In genomic region chr15:7090211-7090765, GRCm38 (mm10) we compare ENCODE assay signal across 8 mouse cellular contexts. TPM values are rescaled to one million over a fixed set of nuclear protein-coding genes. Genes with fewer than 3 reads are reported as not detected.
DNase-seq lines count a peak whose midpoint lies in the region; ATAC-seq and TF ChIP-seq lines count a peak whose summit lies in the region.

TSS of gene Lifr (plus strand) at chr15:7090614.

- H3K36me3 ChIP-seq in kidney, adult 2 months (ENCODE audit: control insufficient read depth, insufficient read depth, low read length): no peaks in the 10 kb centered on the region
- H3K36me3 ChIP-seq in stomach, embryonic 15.5 days: no peaks in the 10 kb centered on the region
- H3K36me3 ChIP-seq in forebrain, embryonic 13.5 days (ENCODE audit: poor library complexity, severe bottlenecking): no peaks in the 10 kb centered on the region

- no peak for TF ChIP-seq CTCF in kidney, adult 2 months (conservative IDR thresholded peaks at IDR 0.05; ENCODE audit: insufficient read depth, insufficient read length, low read depth, low read length)

- no peaks in the 10 kb centered on the region for H3K9me3 ChIP-seq in stomach, embryonic 15.5 days
- H3K9me3 ChIP-seq in forebrain, embryonic 13.5 days (replicated peaks): no peaks in the 10 kb centered on the region

- WGBS in kidney, adult 2 months: 68% methylated on average over 8 of the region's 8 CpGs
- WGBS in stomach, embryonic 15.5 days: 72% methylated on average over 8 of the region's 8 CpGs
- 70% methylated on average over 8 of the region's 8 CpGs for WGBS in forebrain, embryonic 13.5 days

- no peak within 1 kb of the TSS for H3K9ac ChIP-seq in stomach, embryonic 15.5 days
- H3K9ac ChIP-seq in forebrain, embryonic 13.5 days: no peak within 1 kb of the TSS

- peak within 1 kb of the TSS; percentile 16; the same call in 1 of the 2 replicates for H3K27ac ChIP-seq in kidney, adult 2 months (ENCODE audit: insufficient read depth, low read depth, low read length)
- no peak within 1 kb of the TSS for H3K27ac ChIP-seq in stomach, embryonic 15.5 days
- no peak within 1 kb of the TSS for H3K27ac ChIP-seq in forebrain, embryonic 13.5 days

- peaks cover 10% of the 10 kb centered on the region for H3K4me1 ChIP-seq in kidney, adult 2 months (ENCODE audit: control insufficient read depth, insufficient read depth, low read length)
- peaks cover 5% of the 10 kb centered on the region; the same call in 1 of the 2 replicates for H3K4me1 ChIP-seq in stomach, embryonic 15.5 days
- no peaks in the 10 kb centered on the region for H3K4me1 ChIP-seq in forebrain, embryonic 13.5 days

- no peak within 1 kb of the TSS for H3K4me3 ChIP-seq in kidney, adult 2 months (ENCODE audit: insufficient read depth, low read depth, low read length)
- H3K4me3 ChIP-seq in stomach, embryonic 15.5 days (replicated peaks): no peak within 1 kb of the TSS
- H3K4me3 ChIP-seq in forebrain, embryonic 13.5 days: no peak within 1 kb of the TSS

- DNase-seq in kidney, adult 2 months: no peak
- no peak for DNase-seq in kidney, postnatal 25 days
- DNase-seq in Muller cell, postnatal 12 days (ENCODE audit: inconsistent ontology term): peak; percentile 49
- DNase-seq in gastrocnemius, postnatal 4 days (ENCODE audit: low spot score in 2 of 2): no peak
- no peak for DNase-seq in layer of hippocampus, postnatal 25 days (ENCODE audit: extremely low spot score in 1 of 2, low spot score in 1 of 2)
- DNase-seq in frontal cortex, postnatal 36 days (ENCODE audit: low spot score in 2 of 2): no peak

- H3K27me3 ChIP-seq in kidney, adult 2 months (replicated peaks; ENCODE audit: control insufficient read depth, insufficient read depth, low read length): no peaks in the 10 kb centered on the region
- no peaks in the 10 kb centered on the region for H3K27me3 ChIP-seq in stomach, embryonic 15.5 days (replicated peaks)
- no peaks in the 10 kb centered on the region for H3K27me3 ChIP-seq in forebrain, embryonic 13.5 days

- no peak for ATAC-seq in stomach, embryonic 15.5 days (ENCODE audit: insufficient read depth, low FRiP score, low read depth)
- no peak for ATAC-seq in forebrain, embryonic 13.5 days

- no peak for TF ChIP-seq POLR2A in kidney, adult 2 months (IDR thresholded peaks at IDR 0.05; ENCODE audit: low read depth, low read length)

- no peak within 1 kb of the TSS for H3K4me2 ChIP-seq in stomach, embryonic 15.5 days
- no peak within 1 kb of the TSS for H3K4me2 ChIP-seq in forebrain, embryonic 13.5 days

RNA-seq across cellular contexts. Expression of gene Lifr, which starts in this region (rescaled TPM):
- polyA plus RNA-seq in kidney, adult 2 months (2012; rRNA removed): 26.2 and 64.8 TPM in 2 replicates
- 10 to 100 TPM; 58.4 to 59.1 TPM for total RNA-seq in gastrocnemius, postnatal 4 days (2021)
- total RNA-seq in layer of hippocampus, postnatal 25 days (2021): 10 to 100 TPM; 47.3 to 51.1 TPM
- 19.8 and 20.3 TPM in 2 replicates for polyA plus RNA-seq in stomach, embryonic 15.5 days (2015; fragmentation: Nextera tagmentation; extraction: Ambion mirVana)
- polyA plus RNA-seq in forebrain, embryonic 13.5 days (2015; fragmentation: Nextera tagmentation; extraction: Ambion mirVana): 4.5 and 4.6 TPM in 2 replicates
